Mouse (Mus musculus) large intestine, adult 2 months (tissue): ENCODE measurements around the gene Pgm5. TPM values are rescaled to one million over a fixed set of nuclear protein-coding genes. Genes with fewer than 3 reads are reported as not detected.
A peak's percentile ranks its signal among the peaks of the same experiment; 100 is the strongest.
"Not testable (repeated sequence)": the region's sequence is repeated elsewhere in the genome, so short reads cannot be mapped to it uniquely, and the experiment has no call there.

Experiments
- DNase-seq: peaks from one replicate; pipeline ENCODE4 v3.0.0-alpha.2; 2012; ENCODE audit warnings: low read depth, low spot score
- WGBS: fragments of 180-500 bp; shearing (Covaris S2); methylation state at CpG from one replicate; pipeline ENCODE4 v1.1.7; 2018; 5-methylcytosine and 5-hydroxymethylcytosine counted together
- polyA plus RNA-seq: library from polyadenylated mRNA; depleted of rRNA; stranded (reverse); fragments of >200 nt; gene quantifications from 2 replicates; pipeline ENCODE4 v1.2.3, GENCODE M21; 2012

The Pgm5 gene
- polyA plus RNA-seq, 1 experiment = 40.2 TPM

- DNase-seq = no peak
- 74% methylated on average over 1 of the region's 1 CpGs for WGBS
Measured at GRCm38 (mm10) chr19:24718021-24718420, 143.6 kb downstream of the Pgm5 start.

GRCm38 (mm10) chr19:24716303-24717097 is 145.2 kb downstream of the Pgm5 start:
- WGBS = 88% methylated on average over 7 of the region's 7 CpGs
- DNase-seq = no peak

- WGBS = 79% methylated on average over 7 of the region's 7 CpGs
- no peak for DNase-seq
Measured at GRCm38 (mm10) chr19:24708032-24708431, 153.6 kb downstream of the Pgm5 start.

GRCm38 (mm10) chr19:24707071-24707906 is 154.4 kb downstream of the Pgm5 start:
- 30% methylated on average over 7 of the region's 7 CpGs for WGBS
- no peak for DNase-seq

GRCm38 (mm10) chr19:24705395-24705794 is 156.3 kb downstream of the Pgm5 start:
- 94% methylated on average over 1 of the region's 1 CpGs for whole genome bisulfite sequencing
- DNase-seq = no peak

- 68% methylated on average over 2 of the region's 2 CpGs for WGBS
- DNase-seq = no peak
Measured at GRCm38 (mm10) chr19:24704326-24704725, 157.3 kb downstream of the Pgm5 start.

GRCm38 (mm10) chr19:24703680-24704079 is 158.0 kb downstream of the Pgm5 start:
- WGBS = 72% methylated on average over 8 of the region's 8 CpGs
- DNase-seq = no peak

- 78% methylated on average over 1 of the region's 1 CpGs for WGBS
- not testable (repeated sequence) for DNase-seq
Measured at GRCm38 (mm10) chr19:24703168-24703567, 158.5 kb downstream of the Pgm5 start.

- 69% methylated on average over 8 of the region's 8 CpGs for WGBS
Measured at GRCm38 (mm10) chr19:24701716-24702115, 159.9 kb downstream of the Pgm5 start.

GRCm38 (mm10) chr19:24700664-24701063 is 161.0 kb downstream of the Pgm5 start:
- DNase-seq = no peak
- WGBS = 86% methylated on average over 5 of the region's 5 CpGs

More at GRCm38 (mm10) chr19:24701716-24702115, 159.9 kb downstream of the Pgm5 start:
- no peak for DNase-seq

- no peak for DNase-seq
Measured at GRCm38 (mm10) chr19:24699910-24700309, 161.7 kb downstream of the Pgm5 start.

GRCm38 (mm10) chr19:24699196-24699595 is 162.5 kb downstream of the Pgm5 start:
- DNase-seq = no peak
- 76% methylated on average over 3 of the region's 3 CpGs for WGBS

- no peak for DNase-seq
- WGBS = 56% methylated on average over 5 of the region's 5 CpGs
Measured at GRCm38 (mm10) chr19:24698651-24699050, 163.0 kb downstream of the Pgm5 start.

- 95% methylated on average over 1 of the region's 1 CpGs for WGBS
- no peak for DNase-seq
Measured at GRCm38 (mm10) chr19:24697946-24698345, 163.7 kb downstream of the Pgm5 start.

- WGBS = 83% methylated on average over 2 of the region's 2 CpGs
- DNase-seq = no peak
Measured at GRCm38 (mm10) chr19:24692691-24693090, 169.0 kb downstream of the Pgm5 start.

GRCm38 (mm10) chr19:24689531-24689930 is 172.1 kb downstream of the Pgm5 start:
- WGBS = 90% methylated on average over 4 of the region's 4 CpGs
- no peak for DNase-seq

- DNase-seq = no peak
- WGBS = 86% methylated on average over 6 of the region's 6 CpGs
Measured at GRCm38 (mm10) chr19:24688327-24688726, 173.3 kb downstream of the Pgm5 start.

GRCm38 (mm10) chr19:24686411-24686810 is 175.2 kb downstream of the Pgm5 start:
- DNase-seq = no peak
- WGBS = 86% methylated on average over 10 of the region's 10 CpGs

GRCm38 (mm10) chr19:24683016-24683720 is 178.5 kb downstream of the Pgm5 start:
- DNase-seq = peak; percentile 68
- 32% methylated on average over 12 of the region's 12 CpGs for WGBS
